Comparison of ENCODE assay signal across 11 mouse cellular contexts in genomic region chr9:110895994-110896393, GRCm38 (mm10). TPM values are rescaled to one million over a fixed set of nuclear protein-coding genes. Genes with fewer than 3 reads are reported as not detected.
DNase-seq lines count a peak whose midpoint lies in the region; ATAC-seq lines count a peak whose summit lies in the region.
"Had no signal": no experiment of that assay in that cellular context is flagged by ENCODE, and none has a peak within 500 bp of the region (broad histone marks: within the 10 kb centered on the region; RNA-seq: fewer than 3 reads in every experiment).

No protein-coding gene starts in this region.

- no peak for DNase-seq in heart, adult 9 months (ENCODE audit: low spot score in 2 of 2)
- peak; percentile 34 to 56 for DNase-seq in thymus, adult 18-20 months
- DNase-seq in thymus, postnatal 10 days (ENCODE audit: low spot score in 2 of 2): no peak
- no peak for DNase-seq in hindbrain, embryonic 14.5 days (ENCODE audit: low spot score)
- DNase-seq in spleen, postnatal 10 days (ENCODE audit: low spot score in 2 of 2): no peak

- no peak for ATAC-seq in heart, embryonic 14.5 days (ENCODE audit: insufficient number of reproducible peaks, insufficient read depth, low FRiP score, low read depth)
- 0 out of 2 replicates have a peak, but pooled peaks have one; percentile 29 for ATAC-seq in hindbrain, embryonic 14.5 days (ENCODE audit: low FRiP score)
- ATAC-seq in neural tube, embryonic 14.5 days (ENCODE audit: low read depth): peak; percentile 65; the same call in 1 of the 2 replicates
- ATAC-seq in inflammation-experienced regulatory T-cells, adult 6 months: no peak

- H3K4me2 ChIP-seq in heart, embryonic 14.5 days (ENCODE audit: low read length): peak overlapping the region; percentile 31; the same call in 1 of the 2 replicates
- peak overlapping the region; percentile 21; the same call in 1 of the 2 replicates for H3K4me2 ChIP-seq in hindbrain, embryonic 14.5 days (replicated peaks)
- H3K4me2 ChIP-seq in neural tube, embryonic 14.5 days (ENCODE audit: low read depth, low read length): peak overlapping the region; percentile 25; the same call in 1 of the 2 replicates

- H3K36me3 ChIP-seq in heart, embryonic 14.5 days (ENCODE audit: control insufficient read depth, insufficient read depth, low read length): no peaks in the 10 kb centered on the region
- no peaks in the 10 kb centered on the region for H3K36me3 ChIP-seq in hindbrain, embryonic 14.5 days (replicated peaks; ENCODE audit: control insufficient read depth, insufficient read depth)
- no peaks in the 10 kb centered on the region for H3K36me3 ChIP-seq in neural tube, embryonic 14.5 days (ENCODE audit: control insufficient read depth, insufficient read depth, low read length)

- peaks cover 6 to 8% of the 10 kb centered on the region in 2 experiments; a peak in 3 of 4 replicates for H3K4me1 ChIP-seq in heart, embryonic 14.5 days (ENCODE audit: control insufficient read depth in 2 of 2, insufficient read depth in 2 of 2, low read length in 2 of 2)
- H3K4me1 ChIP-seq in hindbrain, embryonic 14.5 days (replicated peaks; ENCODE audit: control insufficient read depth, insufficient read depth, low read length): no peaks in the 10 kb centered on the region
- no peaks in the 10 kb centered on the region for H3K4me1 ChIP-seq in neural tube, embryonic 14.5 days (ENCODE audit: control insufficient read depth, insufficient read depth, low read length)

- no peak overlapping the region for H3K9ac ChIP-seq in heart, embryonic 14.5 days (ENCODE audit: low read length)
- no peak overlapping the region for H3K9ac ChIP-seq in hindbrain, embryonic 14.5 days
- no peak overlapping the region for H3K9ac ChIP-seq in neural tube, embryonic 14.5 days (replicated peaks; ENCODE audit: low read depth, low read length)

- H3K9me3 ChIP-seq in heart, embryonic 14.5 days (ENCODE audit: control insufficient read depth, low read length): no peaks in the 10 kb centered on the region
- no peaks in the 10 kb centered on the region for H3K9me3 ChIP-seq in hindbrain, embryonic 14.5 days (ENCODE audit: control insufficient read depth, low read length)
- no peaks in the 10 kb centered on the region for H3K9me3 ChIP-seq in neural tube, embryonic 14.5 days (ENCODE audit: control insufficient read depth, low read length)

- peaks cover 7% of the 10 kb centered on the region; the same call in 1 of the 2 replicates for H3K27me3 ChIP-seq in heart, embryonic 14.5 days (ENCODE audit: control insufficient read depth, insufficient read depth, low read length)
- no peaks in the 10 kb centered on the region for H3K27me3 ChIP-seq in hindbrain, embryonic 14.5 days (ENCODE audit: control insufficient read depth, insufficient read depth, low read length)
- no peaks in the 10 kb centered on the region for H3K27me3 ChIP-seq in neural tube, embryonic 14.5 days (ENCODE audit: control insufficient read depth, insufficient read depth, low read length)

- WGBS in heart, embryonic 14.5 days: 21% methylated on average over 7 of the region's 7 CpGs
- WGBS in hindbrain, embryonic 14.5 days: 17% methylated on average over 7 of the region's 7 CpGs
- 5% methylated on average over 7 of the region's 7 CpGs for WGBS in neural tube, embryonic 14.5 days

- no peak overlapping the region for H3K4me3 ChIP-seq in heart, embryonic 14.5 days (ENCODE audit: control insufficient read depth in 1 of 2, insufficient read depth in 1 of 2, low read depth in 1 of 2, low read length in 2 of 2)
- no peak overlapping the region for H3K4me3 ChIP-seq in hindbrain, embryonic 14.5 days (replicated peaks; ENCODE audit: low read length)
- no peak overlapping the region for H3K4me3 ChIP-seq in neural tube, embryonic 14.5 days (ENCODE audit: low read depth, low read length)

- no peak overlapping the region for H3K27ac ChIP-seq in heart, embryonic 14.5 days (replicated peaks in 1 of 2; ENCODE audit: control insufficient read depth in 1 of 2, insufficient read depth in 1 of 2, low read depth in 2 of 2, low read length in 2 of 2)
- no peak overlapping the region for H3K27ac ChIP-seq in hindbrain, embryonic 14.5 days
- no peak overlapping the region for H3K27ac ChIP-seq in neural tube, embryonic 14.5 days (ENCODE audit: low read depth, low read length)

RNA-seq across cellular contexts. Expression of gene Tmie, which starts 16.1 kb away (rescaled TPM):
- 0.16 and 0.20 TPM in 2 replicates for polyA plus RNA-seq in heart, embryonic 14.5 days (2014; fragmentation: Nextera tagmentation; extraction: Ambion mirVana)
- 2.3 and 2.4 TPM in 2 replicates for polyA plus RNA-seq in hindbrain, embryonic 14.5 days (2014; fragmentation: Nextera tagmentation; extraction: Ambion mirVana)
- polyA plus RNA-seq in neural tube, embryonic 14.5 days (2014; fragmentation: Nextera tagmentation; extraction: Ambion mirVana): 1.3 and 3.1 TPM in 2 replicates
- polyA plus RNA-seq in inflammation-experienced regulatory T-cells, adult 6 months (2017; shearing (Covaris generic)): 1 to 10 TPM in 2 of 3 experiments, under 1 TPM in 1; 0.73 to 4.1 (median 2.9) TPM

RNA-seq across cellular contexts. Expression of gene Als2cl, which starts 16.3 kb away (rescaled TPM):
- 1.1 and 1.6 TPM in 2 replicates for polyA plus RNA-seq in heart, embryonic 14.5 days (2014; fragmentation: Nextera tagmentation; extraction: Ambion mirVana)
- 1.4 and 1.9 TPM in 2 replicates for polyA plus RNA-seq in hindbrain, embryonic 14.5 days (2014; fragmentation: Nextera tagmentation; extraction: Ambion mirVana)
- 1.5 and 2.6 TPM in 2 replicates for polyA plus RNA-seq in neural tube, embryonic 14.5 days (2014; fragmentation: Nextera tagmentation; extraction: Ambion mirVana)
- 10 to 100 TPM in 2 of 3 experiments, 1 to 10 TPM in 1; 2.5 to 16.8 (median 15.8) TPM for polyA plus RNA-seq in inflammation-experienced regulatory T-cells, adult 6 months (2017; shearing (Covaris generic))

RNA-seq across cellular contexts. Expression of gene Fam240a, which starts 20.7 kb away (rescaled TPM):
- not detected in 2 replicates for polyA plus RNA-seq in heart, embryonic 14.5 days (2014; fragmentation: Nextera tagmentation; extraction: Ambion mirVana)
- polyA plus RNA-seq in hindbrain, embryonic 14.5 days (2014; fragmentation: Nextera tagmentation; extraction: Ambion mirVana): not detected in 2 replicates
- not detected in 2 replicates for polyA plus RNA-seq in neural tube, embryonic 14.5 days (2014; fragmentation: Nextera tagmentation; extraction: Ambion mirVana)
- polyA plus RNA-seq in inflammation-experienced regulatory T-cells, adult 6 months (2017; shearing (Covaris generic)): not detected
- polyA plus RNA-seq: gonadal fat pad, adult 2 months; large intestine, adult 2 months; testis, adult 2 months had no signal

RNA-seq across cellular contexts. Expression of gene Prss50, which starts 38.2 kb away (rescaled TPM):
- polyA plus RNA-seq in heart, embryonic 14.5 days (2014; fragmentation: Nextera tagmentation; extraction: Ambion mirVana): not detected in 2 replicates
- polyA plus RNA-seq in hindbrain, embryonic 14.5 days (2014; fragmentation: Nextera tagmentation; extraction: Ambion mirVana): 0.31 TPM in 1 of 2 replicates, not detected in the other
- 0.24 and 0.43 TPM in 2 replicates for polyA plus RNA-seq in neural tube, embryonic 14.5 days (2014; fragmentation: Nextera tagmentation; extraction: Ambion mirVana)
- polyA plus RNA-seq in inflammation-experienced regulatory T-cells, adult 6 months (2017; shearing (Covaris generic)): not detected
- polyA plus RNA-seq: gonadal fat pad, adult 2 months; large intestine, adult 2 months had no signal

RNA-seq across cellular contexts. Expression of gene Tdgf1, which starts 50.0 kb away (rescaled TPM):
- polyA plus RNA-seq in heart, embryonic 14.5 days (2014; fragmentation: Nextera tagmentation; extraction: Ambion mirVana): not detected in 2 replicates
- polyA plus RNA-seq in hindbrain, embryonic 14.5 days (2014; fragmentation: Nextera tagmentation; extraction: Ambion mirVana): 0.14 and 0.40 TPM in 2 replicates
- polyA plus RNA-seq in neural tube, embryonic 14.5 days (2014; fragmentation: Nextera tagmentation; extraction: Ambion mirVana): 0.58 and 0.71 TPM in 2 replicates
- 1 to 10 TPM in 2 of 3 experiments, under 1 TPM in 1; 0.73 to 2.6 (median 2.5) TPM for polyA plus RNA-seq in inflammation-experienced regulatory T-cells, adult 6 months (2017; shearing (Covaris generic))
- polyA plus RNA-seq: large intestine, adult 2 months had no signal

Comparison
In these comparisons a context has a peak if more than half of its experiments do, and no peak if none do; other contexts are left out.
1. DNase-seq: peak in thymus, adult 18-20 months (2 of 2); none in heart, adult 9 months (0 of 2), thymus, postnatal 10 days (0 of 2), hindbrain, embryonic 14.5 days (single experiment) and spleen, postnatal 10 days (0 of 2).
2. ATAC-seq: peak in hindbrain, embryonic 14.5 days (single experiment) and neural tube, embryonic 14.5 days (single experiment); none in heart, embryonic 14.5 days (single experiment) and inflammation-experienced regulatory T-cells, adult 6 months (single experiment).
3. Peak in every context shown above with its lines, with median percentiles within 50 percentile points of each other: H3K4me2 ChIP-seq.